Mouse (Mus musculus) liver, embryonic 16.5 days (tissue): ENCODE data around the gene Palm2. TPM values are rescaled to one million over a fixed set of nuclear protein-coding genes. Genes with fewer than 3 reads are reported as not detected.

Source experiments
- ATAC-seq: fragments of 200-750 bp; cut with Nextera tagmentation; 2 replicates; pipeline ENCODE4 v1.8.0; 2017; ENCODE audit warnings: low read depth, mild to moderate bottlenecking, moderate number of reproducible peaks, moderate library complexity
- H3K27ac ChIP-seq: fragments of 300-500 bp; sonication (generic); 2 replicates; pipeline ENCODE4 v1.5.1; 2014; ENCODE audit warnings: mild to moderate bottlenecking, low read length
- H3K27me3 ChIP-seq: fragments of 300-500 bp; sonication (generic); 2 replicates; pipeline ENCODE4 v1.6.1; 2014; ENCODE audit warnings: low read depth, low read length, mixed read lengths; ENCODE audit not compliant: control insufficient read depth, insufficient read depth
- H3K36me3 ChIP-seq: fragments of 300-500 bp; sonication (generic); 2 replicates; pipeline ENCODE4 v1.6.1; 2014; ENCODE audit warnings: mild to moderate bottlenecking; ENCODE audit not compliant: control insufficient read depth, insufficient read depth
- H3K4me1 ChIP-seq: fragments of 300-500 bp; sonication (generic); 2 replicates; pipeline ENCODE4 v1.6.1; 2014; ENCODE audit warnings: low read depth, low read length, mixed read lengths; ENCODE audit not compliant: control insufficient read depth
- H3K4me2 ChIP-seq: fragments of 300-500 bp; sonication (generic); 2 replicates; pipeline ENCODE4 v1.6.1; 2014; ENCODE audit warnings: low read depth, low read length, mixed read lengths
- H3K4me3 ChIP-seq: fragments of 300-500 bp; sonication (generic); 2 replicates; pipeline ENCODE4 v1.5.1; 2014; ENCODE audit warnings: low read depth, mild to moderate bottlenecking, low read length
- H3K9ac ChIP-seq: fragments of 300-500 bp; sonication (generic); 2 replicates; pipeline ENCODE4 v1.6.1; 2014; ENCODE audit warnings: low read depth, low read length
- H3K9me3 ChIP-seq: fragments of 300-500 bp; sonication (generic); replicated peaks from 2 replicates; pipeline ENCODE4 v1.6.1; 2016; ENCODE audit warnings: low read length; ENCODE audit not compliant: control insufficient read depth
- WGBS: fragments of 180-500 bp; shearing (Covaris S2); extraction: QIAGEN DNeasy Blood & Tissue Kit; methylation state at CpG from one replicate; pipeline ENCODE4 v1.1.7; 2014; ENCODE audit not compliant: insufficient replicate concordance; 5-methylcytosine and 5-hydroxymethylcytosine counted together
- polyA plus RNA-seq: library from polyadenylated mRNA; unstranded; fragments of >200 nt; fragmentation: Nextera tagmentation; extraction: Ambion mirVana; gene quantifications from 2 replicates; pipeline ENCODE4 v1.2.1, GENCODE M21; 2015

Gene Palm2
- polyA plus RNA-seq, 1 experiment from 2014 or later, result 0.41 TPM

DNA sequence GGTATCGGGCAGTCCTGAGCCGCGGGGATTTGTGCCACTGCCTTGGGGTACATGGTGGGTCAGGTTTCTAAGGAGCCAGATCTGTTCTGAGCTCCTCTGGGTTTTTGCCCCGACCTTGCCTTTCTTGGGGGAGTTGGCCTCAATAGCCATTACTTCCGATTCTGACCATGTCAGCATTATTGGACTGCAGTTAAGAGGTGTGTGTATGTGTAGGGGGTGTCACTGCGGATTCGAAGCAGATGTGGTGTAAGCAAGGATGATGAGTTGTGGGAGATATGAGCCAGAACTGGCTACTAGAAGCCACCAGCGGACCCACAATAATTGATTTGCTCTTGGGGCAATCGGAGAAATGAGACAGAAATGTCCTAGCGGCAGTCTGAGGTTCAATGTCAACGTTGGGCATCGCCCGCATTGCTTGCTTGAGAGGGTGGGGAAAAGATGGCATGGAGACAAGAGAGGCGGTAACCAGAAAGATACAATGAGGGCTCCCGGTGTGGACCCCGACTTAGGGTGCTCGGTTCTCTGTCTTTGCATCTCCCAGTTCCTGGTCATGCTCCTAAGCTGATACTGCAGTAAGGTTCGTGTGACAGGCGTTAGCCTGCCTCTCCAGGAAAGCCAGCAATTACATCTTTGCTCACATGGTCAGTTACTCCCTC is 786 bp downstream of the Palm2 start:
- Histone ChIP-seq H3K36me3 (no peaks in the 10 kb centered on the region), H3K4me1 (no peaks in the 10 kb centered on the region), H3K4me2 (peak overlapping the region; percentile 52; the same call in 1 of the 2 replicates), H3K27ac (no peak overlapping the region), H3K27me3 (peaks cover 30% of the 10 kb centered on the region), H3K9me3 (no peaks in the 10 kb centered on the region), H3K4me3 (no peak overlapping the region; the same call in 1 of the 2 replicates), H3K9ac (no peak overlapping the region)
- 19% methylated on average over 19 of the region's 19 CpGs for WGBS
- no peak for ATAC-seq

GRCm38 (mm10) chr4:57436286-57436685 is 2.2 kb downstream of the Palm2 start:
- H3K36me3 ChIP-seq, result no peaks in the 10 kb centered on the region
- H3K4me3 ChIP-seq, result no peak overlapping the region
- peaks cover 30% of the 10 kb centered on the region for H3K27me3 ChIP-seq
- WGBS, result 43% methylated on average over 4 of the region's 4 CpGs
- no peak overlapping the region for H3K4me2 ChIP-seq
- H3K9me3 ChIP-seq, result no peaks in the 10 kb centered on the region
- no peak overlapping the region for H3K27ac ChIP-seq
- no peak for ATAC-seq
- no peaks in the 10 kb centered on the region for H3K4me1 ChIP-seq
- H3K9ac ChIP-seq, result no peak overlapping the region

GRCm38 (mm10) chr4:57446082-57446481 is 12.0 kb downstream of the Palm2 start:
- no peak for ATAC-seq
- Histone ChIP-seq H3K4me2 (no peak overlapping the region), H3K9ac (no peak overlapping the region), H3K4me1 (no peaks in the 10 kb centered on the region), H3K4me3 (no peak overlapping the region), H3K27me3 (no peaks in the 10 kb centered on the region), H3K36me3 (no peaks in the 10 kb centered on the region), H3K27ac (no peak overlapping the region), H3K9me3 (no peaks in the 10 kb centered on the region)
- WGBS, result 54% methylated on average over 2 of the region's 2 CpGs

DNA sequence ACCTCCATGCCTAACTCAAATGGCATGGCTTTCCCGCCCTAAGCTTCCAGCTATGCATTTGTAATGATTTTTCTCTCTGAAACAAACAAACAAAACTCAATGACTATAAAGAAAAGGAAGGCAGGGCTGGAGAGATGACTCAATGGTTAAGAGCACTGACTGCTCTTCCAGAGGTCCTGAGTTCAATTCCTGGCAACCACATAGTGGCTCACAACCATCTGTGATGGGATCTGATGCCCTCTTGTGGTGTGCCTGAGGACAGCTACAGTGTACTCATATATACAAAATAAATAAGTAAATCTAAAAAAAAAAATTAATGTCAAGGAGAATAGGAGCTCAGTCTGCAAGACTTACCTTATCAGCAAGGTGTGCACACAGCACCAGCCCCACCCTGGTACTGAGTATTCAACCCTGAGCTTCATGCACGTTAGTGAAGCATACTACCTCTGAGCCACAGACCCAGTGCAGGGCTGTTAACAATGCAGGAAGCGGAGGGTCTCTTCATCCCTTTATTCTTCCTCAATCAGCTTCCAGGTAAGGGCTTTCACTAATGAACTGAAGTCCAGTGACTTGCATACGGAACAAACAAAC is 12.9 kb downstream of the Palm2 start:
- no peak for ATAC-seq
- H3K36me3 ChIP-seq, result no peaks in the 10 kb centered on the region
- 57% methylated on average over 4 of the region's 4 CpGs for WGBS

GRCm38 (mm10) chr4:57451896-57452295 is 17.8 kb downstream of the Palm2 start:
- H3K27ac ChIP-seq, result no peak overlapping the region
- H3K4me3 ChIP-seq, result no peak overlapping the region
- no peak overlapping the region for H3K9ac ChIP-seq
- H3K27me3 ChIP-seq, result no peaks in the 10 kb centered on the region
- no peak for ATAC-seq
- 34% methylated on average over 3 of the region's 3 CpGs for WGBS
- H3K36me3 ChIP-seq, result no peaks in the 10 kb centered on the region
- no peak overlapping the region for H3K4me2 ChIP-seq
- no peaks in the 10 kb centered on the region for H3K9me3 ChIP-seq
- no peaks in the 10 kb centered on the region for H3K4me1 ChIP-seq

More for the DNA sequence above, 12.9 kb downstream of the Palm2 start:
- no peaks in the 10 kb centered on the region for H3K9me3 ChIP-seq
- H3K4me3 ChIP-seq, result no peak overlapping the region
- no peak overlapping the region for H3K9ac ChIP-seq
- no peaks in the 10 kb centered on the region for H3K4me1 ChIP-seq
- no peaks in the 10 kb centered on the region for H3K27me3 ChIP-seq
- H3K4me2 ChIP-seq, result no peak overlapping the region
- no peak overlapping the region for H3K27ac ChIP-seq

GRCm38 (mm10) chr4:57452661-57453060 is 18.6 kb downstream of the Palm2 start:
- Histone ChIP-seq H3K36me3 (no peaks in the 10 kb centered on the region), H3K4me1 (no peaks in the 10 kb centered on the region), H3K27me3 (no peaks in the 10 kb centered on the region), H3K9me3 (no peaks in the 10 kb centered on the region), H3K4me3 (no peak overlapping the region), H3K9ac (no peak overlapping the region), H3K4me2 (no peak overlapping the region), H3K27ac (no peak overlapping the region)
- 65% methylated on average over 5 of the region's 5 CpGs for WGBS
- no peak for ATAC-seq

DNA sequence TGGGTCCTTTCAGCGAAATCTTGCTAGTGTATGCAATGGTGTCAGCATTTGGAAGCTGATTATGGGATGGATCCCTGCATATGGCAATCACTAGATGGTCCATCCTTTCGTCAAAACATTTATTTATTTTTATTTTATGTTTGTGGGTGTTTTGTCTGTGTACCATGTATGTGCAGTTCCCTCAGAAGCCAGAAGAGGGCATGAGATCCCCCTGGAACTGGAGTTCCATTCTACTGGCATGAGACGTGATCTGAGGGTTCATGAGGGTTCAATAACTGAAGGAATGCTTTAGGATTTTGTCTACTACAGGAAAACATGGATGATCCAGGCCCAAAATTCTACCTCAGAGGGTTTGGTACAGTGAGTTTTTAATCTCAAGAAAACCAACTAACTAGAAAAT is 28.3 kb downstream of the Palm2 start:
- 37% methylated on average over 2 of the region's 3 CpGs for WGBS
- ATAC-seq, result no peak
- Histone ChIP-seq H3K36me3 (no peaks in the 10 kb centered on the region), H3K9ac (no peak overlapping the region), H3K27me3 (no peaks in the 10 kb centered on the region), H3K9me3 (no peaks in the 10 kb centered on the region), H3K4me3 (no peak overlapping the region), H3K4me1 (no peaks in the 10 kb centered on the region), H3K27ac (no peak overlapping the region), H3K4me2 (no peak overlapping the region)

- Histone ChIP-seq H3K27me3 (no peaks in the 10 kb centered on the region), H3K4me2 (no peak overlapping the region), H3K27ac (no peak overlapping the region), H3K9ac (no peak overlapping the region), H3K4me1 (no peaks in the 10 kb centered on the region), H3K4me3 (no peak overlapping the region), H3K9me3 (no peaks in the 10 kb centered on the region), H3K36me3 (no peaks in the 10 kb centered on the region)
- no peak for ATAC-seq
- WGBS, result 74% methylated on average over 7 of the region's 7 CpGs
These were observed 48.4 kb downstream of the Palm2 start for GRCm38 (mm10) chr4:57482435-57482834.

- no peaks in the 10 kb centered on the region for H3K36me3 ChIP-seq
- no peaks in the 10 kb centered on the region for H3K4me1 ChIP-seq
- no peak overlapping the region for H3K27ac ChIP-seq
- ATAC-seq, result no peak
- H3K9me3 ChIP-seq, result no peaks in the 10 kb centered on the region
- 57% methylated on average over 3 of the region's 3 CpGs for WGBS
- no peaks in the 10 kb centered on the region for H3K27me3 ChIP-seq
- no peak overlapping the region for H3K4me2 ChIP-seq
- H3K4me3 ChIP-seq, result no peak overlapping the region
- H3K9ac ChIP-seq, result no peak overlapping the region
These were observed 52.3 kb downstream of the Palm2 start for GRCm38 (mm10) chr4:57486392-57486791.
